Mouse (Mus musculus): Measurements from ENCODE around the gene Mdga1. TPM values are rescaled to one million over a fixed set of nuclear protein-coding genes. Genes with fewer than 3 reads are reported as not detected.

Mdga1 gene
- polyA plus RNA-seq, 1 experiment, result 4.5 TPM

DNA sequence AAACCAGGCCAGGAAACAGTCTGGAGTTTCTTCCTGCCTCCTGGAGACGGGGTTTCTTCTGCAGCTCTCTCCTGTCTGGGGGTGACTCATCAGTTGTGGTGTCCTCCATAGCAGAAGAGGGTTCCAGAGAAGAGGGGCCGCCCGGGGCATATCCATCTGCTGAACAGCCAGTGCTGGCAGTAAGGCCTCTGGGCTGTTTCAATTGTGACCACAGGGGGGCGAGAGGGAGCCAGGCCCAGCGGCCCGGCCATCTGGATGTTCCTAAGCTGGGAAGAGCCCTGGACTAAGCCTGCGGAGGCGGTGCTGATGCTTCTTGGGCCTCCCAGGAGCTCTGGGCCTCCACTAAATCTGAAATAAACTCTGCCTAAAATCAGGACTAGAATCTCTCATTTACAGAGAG is 5.8 kb upstream of the Mdga1 start:
- WGBS, result 6% methylated on average over 8 of the region's 8 CpGs
- Histone ChIP-seq H3K4me3 (replicated peaks; ENCODE audit: control insufficient read depth, low read depth, low read length) (no peak overlapping the region), H3K27ac (ENCODE audit: control insufficient read depth, insufficient read depth, low read depth, low read length, poor library complexity) (no peak overlapping the region), H3K4me1 (ENCODE audit: control insufficient read depth, insufficient read depth, low read length) (no peaks in the 10 kb centered on the region; the same call in 1 of the 2 replicates)
- no peak for TF ChIP-seq POLR2A (IDR thresholded peaks at IDR 0.05; ENCODE audit: borderline replicate concordance, control insufficient read depth, low read depth, low read length)
- peak; percentile 73 for TF ChIP-seq CTCF (IDR thresholded peaks at IDR 0.05; ENCODE audit: control insufficient read depth, insufficient read depth, low read length)

- Histone ChIP-seq H3K27ac (ENCODE audit: control insufficient read depth, insufficient read depth, low read depth, low read length, poor library complexity) (no peak overlapping the region), H3K4me1 (ENCODE audit: control insufficient read depth, insufficient read depth, low read length) (no peaks in the 10 kb centered on the region), H3K4me3 (replicated peaks; ENCODE audit: control insufficient read depth, low read depth, low read length) (no peak overlapping the region)
- WGBS, result 56% methylated on average over 7 of the region's 7 CpGs
- no peak for TF ChIP-seq CTCF (IDR thresholded peaks at IDR 0.05; ENCODE audit: control insufficient read depth, insufficient read depth, low read length)
- TF ChIP-seq POLR2A (IDR thresholded peaks at IDR 0.05; ENCODE audit: borderline replicate concordance, control insufficient read depth, low read depth, low read length), result no peak
Observed at GRCm38 (mm10) chr17:29973226-29973625, 3.3 kb upstream of the Mdga1 start.

GRCm38 (mm10) chr17:29971761-29972432 is 2.0 kb upstream of the Mdga1 start:
- no peak overlapping the region for H3K4me3 ChIP-seq (replicated peaks; ENCODE audit: control insufficient read depth, low read depth, low read length)
- 80% methylated on average over 15 of the region's 15 CpGs for WGBS
- no peaks in the 10 kb centered on the region for H3K4me1 ChIP-seq (ENCODE audit: control insufficient read depth, insufficient read depth, low read length)
- TF ChIP-seq CTCF (IDR thresholded peaks at IDR 0.05; ENCODE audit: control insufficient read depth, insufficient read depth, low read length), result no peak
- no peak for TF ChIP-seq POLR2A (IDR thresholded peaks at IDR 0.05; ENCODE audit: borderline replicate concordance, control insufficient read depth, low read depth, low read length)
- H3K27ac ChIP-seq (ENCODE audit: control insufficient read depth, insufficient read depth, low read depth, low read length, poor library complexity), result no peak overlapping the region

- no peak overlapping the region for H3K4me3 ChIP-seq (replicated peaks; ENCODE audit: control insufficient read depth, low read depth, low read length)
- no peaks in the 10 kb centered on the region; the same call in none of the 2 replicates for H3K4me1 ChIP-seq (ENCODE audit: control insufficient read depth, insufficient read depth, low read length)
- TF ChIP-seq CTCF (IDR thresholded peaks at IDR 0.05; ENCODE audit: control insufficient read depth, insufficient read depth, low read length) (no peak), POLR2A (IDR thresholded peaks at IDR 0.05; ENCODE audit: borderline replicate concordance, control insufficient read depth, low read depth, low read length) (no peak)
- WGBS, result 71% methylated on average over 5 of the region's 5 CpGs
- no peak overlapping the region for H3K27ac ChIP-seq (ENCODE audit: control insufficient read depth, insufficient read depth, low read depth, low read length, poor library complexity)
Observed at GRCm38 (mm10) chr17:29965506-29965905, 4.4 kb downstream of the Mdga1 start.

- Histone ChIP-seq H3K27ac (ENCODE audit: control insufficient read depth, insufficient read depth, low read depth, low read length, poor library complexity) (no peak overlapping the region), H3K4me1 (ENCODE audit: control insufficient read depth, insufficient read depth, low read length) (no peaks in the 10 kb centered on the region; the same call in none of the 2 replicates), H3K4me3 (replicated peaks; ENCODE audit: control insufficient read depth, low read depth, low read length) (no peak overlapping the region)
- TF ChIP-seq POLR2A (IDR thresholded peaks at IDR 0.05; ENCODE audit: borderline replicate concordance, control insufficient read depth, low read depth, low read length) (no peak), CTCF (IDR thresholded peaks at IDR 0.05; ENCODE audit: control insufficient read depth, insufficient read depth, low read length) (no peak)
- 7% methylated on average over 11 of the region's 11 CpGs for WGBS
Observed at GRCm38 (mm10) chr17:29963730-29964259, 6.1 kb downstream of the Mdga1 start.

- no peaks in the 10 kb centered on the region; the same call in 1 of the 2 replicates for H3K4me1 ChIP-seq (ENCODE audit: control insufficient read depth, insufficient read depth, low read length)
- no peak overlapping the region for H3K27ac ChIP-seq (ENCODE audit: control insufficient read depth, insufficient read depth, low read depth, low read length, poor library complexity)
- H3K4me3 ChIP-seq (replicated peaks; ENCODE audit: control insufficient read depth, low read depth, low read length), result no peak overlapping the region
- 78% methylated on average over 8 of the region's 8 CpGs for WGBS
- TF ChIP-seq POLR2A (IDR thresholded peaks at IDR 0.05; ENCODE audit: borderline replicate concordance, control insufficient read depth, low read depth, low read length) (no peak), CTCF (IDR thresholded peaks at IDR 0.05; ENCODE audit: control insufficient read depth, insufficient read depth, low read length) (no peak)
Observed at GRCm38 (mm10) chr17:29955880-29956279, 14.0 kb downstream of the Mdga1 start.

DNA sequence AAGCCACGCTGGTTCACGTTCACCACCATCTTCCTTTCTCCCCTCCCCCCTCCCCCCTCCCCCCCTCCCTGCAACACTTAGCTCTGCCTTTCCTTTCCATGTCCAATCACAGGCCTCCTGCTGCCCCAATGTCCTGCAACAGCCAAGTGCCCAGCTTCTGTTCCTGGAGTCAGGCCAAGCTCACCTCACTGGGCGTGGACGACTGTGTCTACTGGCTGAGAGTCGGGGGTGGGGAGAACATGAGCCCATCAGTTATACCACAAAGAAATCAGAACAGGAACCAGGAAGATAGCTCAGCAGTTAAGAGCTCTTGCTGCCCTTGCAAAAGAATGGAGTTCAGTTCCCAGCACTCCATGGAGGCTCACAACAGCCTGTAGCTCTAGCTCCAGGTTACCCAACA is 15.6 kb downstream of the Mdga1 start:
- H3K27ac ChIP-seq (ENCODE audit: control insufficient read depth, insufficient read depth, low read depth, low read length, poor library complexity), result no peak overlapping the region
- no peaks in the 10 kb centered on the region; the same call in 1 of the 2 replicates for H3K4me1 ChIP-seq (ENCODE audit: control insufficient read depth, insufficient read depth, low read length)
- WGBS, result 32% methylated on average over 5 of the region's 5 CpGs
- TF ChIP-seq POLR2A (IDR thresholded peaks at IDR 0.05; ENCODE audit: borderline replicate concordance, control insufficient read depth, low read depth, low read length) (no peak), CTCF (IDR thresholded peaks at IDR 0.05; ENCODE audit: control insufficient read depth, insufficient read depth, low read length) (no peak)
- H3K4me3 ChIP-seq (replicated peaks; ENCODE audit: control insufficient read depth, low read depth, low read length), result no peak overlapping the region

GRCm38 (mm10) chr17:29951100-29951499 is 18.8 kb downstream of the Mdga1 start:
- no peak overlapping the region for H3K4me3 ChIP-seq (replicated peaks; ENCODE audit: control insufficient read depth, low read depth, low read length)
- TF ChIP-seq CTCF (IDR thresholded peaks at IDR 0.05; ENCODE audit: control insufficient read depth, insufficient read depth, low read length) (no peak), POLR2A (IDR thresholded peaks at IDR 0.05; ENCODE audit: borderline replicate concordance, control insufficient read depth, low read depth, low read length) (no peak)
- 11% methylated on average over 6 of the region's 6 CpGs for WGBS
- H3K4me1 ChIP-seq (ENCODE audit: control insufficient read depth, insufficient read depth, low read length), result no peaks in the 10 kb centered on the region; the same call in 1 of the 2 replicates
- no peak overlapping the region for H3K27ac ChIP-seq (ENCODE audit: control insufficient read depth, insufficient read depth, low read depth, low read length, poor library complexity)
